Mouse (Mus musculus) E14TG2a.4 (cell line): ENCODE measurements around the gene Cbx8.

ENCODE experiments used
- CTCF ChIP-seq: conservative IDR thresholded peaks from 2 replicates; pipeline ENCODE4 v1.5.1; 2014; ENCODE audit warnings: low read length
- POU5F1 ChIP-seq: IDR thresholded peaks from 2 replicates; pipeline ENCODE4 v1.6.1; 2014; ENCODE audit warnings: low read length, borderline replicate concordance

DNA sequence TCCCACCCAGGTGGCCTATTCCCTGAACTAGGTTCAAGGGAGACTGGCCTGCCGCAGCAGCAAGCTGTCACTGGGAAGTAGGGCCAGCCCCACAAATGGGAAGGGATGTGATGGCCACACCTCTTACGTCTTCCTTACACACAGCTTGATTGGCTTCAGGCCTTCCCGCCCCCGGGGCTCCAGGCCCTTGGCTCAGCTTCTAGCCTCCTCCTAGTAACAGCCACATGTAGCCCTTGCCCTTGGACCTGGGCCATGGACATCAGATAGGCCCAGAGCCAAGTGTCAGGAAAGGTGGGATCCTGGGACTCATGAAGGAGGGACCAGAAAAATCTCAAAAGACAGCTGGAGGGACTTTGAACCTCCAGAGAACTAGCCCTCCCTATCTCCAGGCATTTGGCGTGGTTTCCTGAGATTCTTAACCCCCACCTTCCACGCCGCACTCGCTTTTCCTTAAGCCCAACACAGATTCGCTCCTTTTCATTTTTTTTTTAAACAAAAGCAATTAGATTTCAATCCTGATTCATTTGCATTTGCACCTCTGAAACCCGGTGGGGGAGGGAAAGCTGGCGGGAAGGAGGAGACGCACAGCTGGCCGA is 12.0 kb upstream of the Cbx8 start:
- TF ChIP-seq CTCF (no peak), POU5F1 (no peak)
